Mouse (Mus musculus): Measurements from ENCODE around the gene Mrgprf.

Mrgprf gene

DNA sequence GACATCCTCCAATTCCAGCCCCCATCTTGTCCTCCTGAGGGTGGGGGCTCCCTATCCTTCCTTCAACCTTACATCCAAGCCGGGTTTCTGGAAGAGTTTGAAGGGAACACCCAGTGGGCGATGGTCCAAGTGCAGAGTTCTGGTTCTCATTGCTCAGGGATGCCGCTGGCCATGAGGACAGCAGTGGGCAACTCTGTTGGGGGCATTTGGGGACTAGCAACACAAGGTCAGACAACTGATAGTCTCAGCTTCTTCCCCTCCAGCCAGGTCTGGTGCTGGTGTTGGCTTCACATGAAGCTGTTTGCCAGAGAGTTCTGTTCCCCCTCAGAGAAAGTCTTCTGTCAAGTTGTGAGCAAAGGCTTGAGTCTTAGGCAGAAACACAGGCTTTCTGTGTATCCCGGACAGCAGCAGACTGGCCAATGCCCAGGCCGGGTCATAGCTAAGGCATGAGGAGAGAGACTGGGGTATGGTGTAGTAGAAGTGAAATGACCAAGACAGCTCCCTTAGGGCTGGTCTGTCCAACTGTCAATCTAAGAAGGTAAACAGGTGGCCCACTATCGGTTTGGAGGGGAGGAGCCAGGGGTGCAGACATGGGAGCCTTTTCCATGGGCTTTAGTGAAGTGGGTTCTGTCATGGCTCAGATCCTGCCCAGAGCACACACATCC lies 845 bp downstream of the Mrgprf start:
- peak in 1 of 2 experiments; percentile 32 for DNase-seq

DNA sequence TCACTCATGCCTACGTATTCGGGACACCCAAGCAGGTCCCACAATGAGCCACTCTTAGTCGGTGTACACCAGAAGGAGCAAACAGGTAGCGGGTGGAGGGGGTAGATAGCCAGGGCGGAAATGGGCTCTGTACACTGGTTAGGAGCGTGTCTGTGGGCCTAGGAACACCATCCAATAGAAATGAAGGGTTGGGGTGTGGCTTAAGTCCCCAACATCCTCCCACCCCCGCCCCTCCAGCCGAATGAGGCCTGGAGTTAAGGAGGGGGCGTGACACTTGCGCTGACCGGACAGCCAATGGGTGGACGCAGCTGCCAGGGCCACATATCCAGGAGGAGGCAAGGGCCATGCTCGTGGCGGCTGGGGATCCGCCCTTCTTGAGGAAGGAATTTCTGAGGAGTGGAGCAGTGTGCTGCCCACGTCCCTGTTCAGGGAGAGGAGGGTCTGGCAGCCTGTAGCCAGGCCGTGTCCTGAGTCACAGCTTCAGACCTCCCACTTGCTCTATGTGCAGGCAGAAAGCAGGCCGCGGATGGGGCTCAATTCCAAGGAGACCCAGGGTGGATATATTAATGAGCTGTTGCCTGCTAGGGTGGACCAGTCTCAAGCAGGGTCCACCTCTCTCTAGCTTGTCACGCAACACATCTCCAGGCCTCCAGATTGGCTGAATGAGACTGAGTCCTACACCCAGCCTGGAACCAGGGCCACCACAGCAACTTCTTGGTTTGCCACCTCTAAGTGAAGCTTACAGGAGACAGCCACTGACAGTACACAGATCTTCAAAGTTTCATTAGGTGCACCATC lies 2.1 kb downstream of the Mrgprf start:
- DNase-seq: peak; percentile 85 to 94

DNA sequence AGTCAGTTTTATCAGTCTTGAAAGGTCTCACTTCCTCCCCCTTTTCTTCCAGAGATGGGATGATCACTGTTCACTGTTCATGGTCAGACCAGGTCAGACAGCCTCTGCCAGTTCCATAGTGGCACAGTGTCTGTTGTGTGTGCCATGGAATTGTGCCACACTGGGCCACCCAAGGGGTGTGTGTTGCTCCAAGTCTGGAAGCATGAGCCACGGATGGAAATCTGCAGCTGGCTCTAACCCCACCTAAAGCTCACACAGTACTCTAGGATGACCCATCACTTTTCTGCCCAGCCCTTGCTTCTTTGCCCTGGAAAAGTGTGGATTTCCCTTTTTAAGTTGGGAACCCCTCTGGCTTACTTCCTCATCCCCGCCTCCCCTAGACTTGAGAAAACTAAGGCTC lies 3.5 kb downstream of the Mrgprf start:
- DNase-seq: no peak

DNA sequence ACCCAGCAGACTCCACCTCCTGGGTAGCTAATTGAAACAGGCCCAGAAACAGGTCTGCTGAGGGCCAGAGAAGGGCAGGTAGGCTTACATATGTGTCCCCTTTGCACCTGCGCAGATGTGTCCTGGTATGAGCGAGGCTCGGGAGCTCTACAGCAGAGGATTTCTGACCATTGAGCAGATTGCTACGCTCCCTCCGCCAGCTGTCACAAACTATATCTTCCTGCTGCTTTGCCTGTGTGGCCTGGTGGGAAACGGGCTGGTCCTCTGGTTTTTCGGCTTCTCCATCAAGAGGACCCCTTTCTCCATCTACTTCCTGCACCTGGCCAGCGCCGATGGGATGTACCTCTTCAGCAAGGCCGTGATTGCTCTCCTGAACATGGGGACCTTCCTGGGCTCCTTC lies 7.0 kb downstream of the Mrgprf start:
- no peak for DNase-seq

DNA sequence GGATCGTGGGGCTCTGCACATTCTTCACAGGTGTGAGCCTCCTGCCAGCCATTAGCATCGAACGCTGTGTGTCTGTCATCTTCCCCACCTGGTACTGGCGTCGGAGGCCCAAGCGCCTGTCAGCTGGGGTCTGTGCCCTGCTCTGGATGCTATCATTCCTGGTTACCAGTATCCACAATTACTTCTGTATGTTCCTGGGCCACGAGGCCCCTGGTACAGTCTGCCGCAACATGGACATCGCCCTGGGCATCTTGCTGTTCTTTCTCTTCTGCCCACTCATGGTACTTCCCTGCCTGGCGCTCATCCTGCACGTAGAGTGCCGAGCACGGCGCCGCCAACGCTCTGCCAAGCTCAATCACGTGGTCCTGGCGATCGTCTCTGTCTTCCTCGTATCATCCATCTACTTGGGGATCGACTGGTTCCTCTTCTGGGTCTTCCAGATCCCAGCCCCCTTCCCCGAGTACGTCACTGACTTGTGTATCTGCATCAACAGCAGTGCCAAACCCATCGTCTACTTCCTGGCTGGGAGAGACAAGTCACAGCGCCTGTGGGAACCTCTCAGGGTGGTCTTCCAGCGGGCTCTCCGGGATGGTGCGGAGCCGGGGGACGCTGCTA lies 7.5 kb downstream of the Mrgprf start:
- no peak for DNase-seq

DNA sequence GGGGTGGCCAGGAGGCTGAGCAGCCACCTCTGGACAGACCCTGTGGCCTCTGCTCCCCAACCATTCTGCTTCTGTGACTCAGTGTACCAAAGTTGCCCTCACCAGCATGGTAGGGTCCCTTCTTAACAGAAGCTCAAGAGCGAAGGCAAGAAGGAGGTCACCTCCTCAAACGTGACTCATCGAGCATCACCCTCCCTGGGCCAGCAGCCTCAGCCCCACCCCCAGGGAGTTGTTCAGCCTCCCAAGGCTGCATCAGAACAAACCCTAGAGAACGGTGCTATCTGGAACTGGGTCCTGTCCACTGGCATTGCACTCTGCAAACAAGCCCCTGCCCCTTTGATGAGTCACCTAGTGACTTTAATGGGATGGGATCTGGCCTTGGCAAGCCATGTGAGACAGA lies 8.2 kb downstream of the Mrgprf start:
- DNase-seq: no peak

DNA sequence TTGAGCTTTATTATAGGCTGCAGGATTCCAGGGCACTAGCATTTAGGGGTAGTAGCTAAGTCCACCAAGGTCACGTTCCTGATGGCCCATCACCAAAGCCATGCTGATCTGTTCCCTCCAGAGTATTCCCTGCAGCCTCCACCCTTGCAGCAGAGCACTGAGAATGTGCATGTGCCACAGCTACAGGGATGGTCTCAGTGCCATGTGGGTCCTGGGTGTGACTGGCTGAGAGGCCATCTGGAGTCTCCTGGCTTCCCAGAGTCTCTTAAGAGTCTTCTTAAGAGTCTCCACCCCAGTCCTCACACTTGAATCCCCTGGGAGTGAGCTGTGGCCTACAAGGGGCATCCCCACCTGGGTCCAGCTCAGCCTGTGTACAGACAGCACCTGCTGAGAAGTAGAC lies 9.2 kb downstream of the Mrgprf start:
- no peak for DNase-seq

DNA sequence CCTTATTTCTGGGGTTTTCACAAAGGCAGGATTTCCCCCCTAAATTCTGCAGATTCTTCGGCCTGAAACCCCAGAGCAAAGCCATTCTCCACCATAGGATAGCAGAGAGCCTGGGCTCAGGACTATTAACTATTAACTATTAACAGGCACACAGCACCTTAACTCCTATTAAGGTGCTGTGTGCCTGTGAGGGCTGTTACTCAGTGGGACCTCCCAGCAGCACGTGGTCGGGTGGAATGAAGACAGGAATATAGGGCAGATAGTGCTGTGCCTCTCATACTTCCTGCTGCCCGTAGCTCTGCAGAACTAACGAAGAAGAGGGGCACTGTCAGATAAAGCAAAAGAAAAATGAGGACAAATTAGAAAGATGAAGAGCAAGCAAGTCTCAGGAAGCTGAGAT lies 9.9 kb downstream of the Mrgprf start:
- DNase-seq: no peak

DNA sequence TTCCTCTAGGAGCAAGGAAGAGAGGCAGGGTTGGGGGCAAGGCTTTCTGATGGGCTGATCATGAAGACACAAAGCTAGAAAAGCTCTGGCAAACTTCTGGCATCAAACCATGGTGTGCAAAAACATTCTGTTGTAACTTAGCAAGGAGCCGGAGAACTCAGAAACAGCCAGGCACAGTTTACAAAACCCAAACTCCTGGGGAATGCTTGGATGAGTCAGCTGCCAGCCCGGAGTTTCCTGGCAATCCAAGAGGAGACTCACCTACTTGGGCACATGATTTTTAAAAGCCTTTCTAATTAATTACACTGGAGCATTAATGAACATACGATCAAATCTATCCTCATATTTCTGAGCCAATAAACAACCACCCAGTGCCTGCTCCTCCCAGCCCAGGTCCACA lies 11.5 kb downstream of the Mrgprf start:
- no peak for DNase-seq

DNA sequence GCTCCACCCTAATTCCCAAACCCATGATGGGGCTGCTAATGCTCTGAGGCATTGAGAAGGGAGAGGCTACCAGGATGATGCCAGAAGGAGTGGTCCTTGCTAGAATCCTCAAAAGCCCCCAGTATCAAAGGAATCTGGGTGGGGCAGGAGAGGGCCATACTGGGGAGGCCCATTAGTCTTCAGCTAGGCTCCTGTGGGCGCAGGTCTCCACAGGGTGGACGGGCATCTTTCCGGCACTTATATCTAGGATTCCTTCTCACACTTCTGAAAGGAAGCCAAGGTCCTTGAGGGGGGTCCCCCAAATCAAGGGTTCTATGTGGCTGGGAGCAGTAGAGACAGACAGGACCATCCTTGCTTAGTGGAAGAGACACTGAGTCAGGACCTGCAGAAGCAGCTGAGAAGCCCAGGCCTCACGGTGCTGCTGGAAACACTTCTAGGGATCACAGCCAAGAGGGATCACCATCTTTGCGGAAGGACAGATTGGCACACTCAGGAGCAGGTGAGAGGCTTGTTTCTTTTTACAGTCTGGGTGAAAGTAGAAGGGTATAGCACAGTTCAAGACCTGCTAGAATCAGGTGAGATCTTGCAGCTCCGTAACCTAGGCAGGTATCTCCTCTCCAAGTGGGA lies 14.3 kb downstream of the Mrgprf start, which contains the start of gene Mrgprd:
Mrgprd (plus strand) TSS at position 51 of the 627 bp plus-strand sequence.
- no peak for DNase-seq

DNA sequence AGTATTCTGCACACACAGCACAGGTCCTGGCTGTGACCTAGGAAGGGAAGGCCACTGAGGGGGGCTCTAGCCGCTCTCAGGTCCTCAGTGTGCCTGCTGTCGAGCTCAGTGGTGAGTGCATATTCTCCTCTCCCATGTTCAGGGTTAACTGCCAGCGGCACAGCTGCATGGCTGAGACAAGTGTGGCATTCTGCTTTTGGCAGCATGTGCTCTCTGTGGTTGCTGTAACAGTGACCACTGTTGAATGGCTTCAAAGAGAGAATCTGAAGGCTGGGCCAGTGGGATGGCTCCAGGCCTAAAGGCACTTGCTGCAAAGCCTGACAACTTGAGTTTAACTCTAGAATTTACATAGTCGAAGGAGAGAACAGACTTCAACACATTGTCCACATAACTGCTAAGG lies 16.9 kb downstream of the Mrgprf start:
- DNase-seq: no peak

DNA sequence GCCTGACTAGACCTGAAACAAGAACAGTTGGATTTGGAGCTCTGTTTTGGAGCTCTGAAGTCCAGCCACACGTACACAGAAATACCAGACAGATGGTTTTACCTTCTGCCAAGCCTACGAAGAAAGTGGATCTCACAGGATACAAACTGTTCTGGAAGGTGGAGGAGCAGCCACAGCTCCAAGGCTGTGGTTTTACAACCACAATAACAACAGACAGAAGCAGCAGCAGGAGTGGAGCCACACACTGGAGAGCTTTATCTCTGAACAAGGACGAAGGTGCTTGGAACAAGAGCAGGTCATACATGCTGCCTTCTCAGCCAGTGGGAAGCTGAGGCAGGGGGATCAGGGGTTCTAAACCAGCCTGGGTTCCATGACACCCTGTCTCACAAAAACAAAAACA lies 18.9 kb downstream of the Mrgprf start:
- DNase-seq: no peak

DNA sequence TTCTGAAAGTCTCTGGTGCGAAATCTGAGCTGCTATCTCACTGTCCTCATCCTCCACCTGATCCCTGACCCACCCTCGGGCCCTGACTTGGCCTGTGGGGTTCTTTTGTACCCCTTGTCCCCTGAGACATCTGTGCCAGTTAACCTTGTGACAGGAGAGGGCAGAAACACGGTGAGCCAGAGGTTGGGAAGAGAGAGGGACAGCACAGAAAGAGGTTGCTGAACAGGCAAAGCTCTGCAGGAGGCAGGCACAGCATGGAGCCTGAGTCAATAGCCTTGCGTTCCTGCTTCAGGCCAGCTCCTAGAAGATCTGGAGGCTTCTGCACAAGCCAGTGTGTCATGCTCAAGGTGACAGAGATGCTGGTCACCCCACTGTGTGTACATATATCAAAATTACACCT lies 23.0 kb downstream of the Mrgprf start:
- no peak for DNase-seq

DNA sequence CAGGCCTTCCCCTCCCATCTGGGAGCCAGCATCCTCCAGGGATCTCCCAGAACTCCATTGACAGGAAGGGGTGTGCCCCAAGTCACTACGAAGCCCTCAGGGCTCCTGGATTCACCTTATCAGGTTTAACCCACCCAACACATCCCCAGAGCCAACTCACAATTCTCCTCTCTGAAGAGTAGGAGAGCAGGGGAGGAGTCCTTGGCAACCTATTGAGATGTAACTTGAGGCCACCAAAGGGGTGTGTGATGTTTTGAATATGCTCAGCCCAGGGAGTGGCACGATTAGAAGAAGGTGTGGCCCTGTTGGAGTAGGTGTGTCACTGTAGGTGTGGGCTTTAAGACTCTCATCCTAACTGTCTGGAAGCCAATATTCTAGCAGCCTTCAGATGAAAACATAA lies 25.1 kb downstream of the Mrgprf start:
- no peak for DNase-seq

DNA sequence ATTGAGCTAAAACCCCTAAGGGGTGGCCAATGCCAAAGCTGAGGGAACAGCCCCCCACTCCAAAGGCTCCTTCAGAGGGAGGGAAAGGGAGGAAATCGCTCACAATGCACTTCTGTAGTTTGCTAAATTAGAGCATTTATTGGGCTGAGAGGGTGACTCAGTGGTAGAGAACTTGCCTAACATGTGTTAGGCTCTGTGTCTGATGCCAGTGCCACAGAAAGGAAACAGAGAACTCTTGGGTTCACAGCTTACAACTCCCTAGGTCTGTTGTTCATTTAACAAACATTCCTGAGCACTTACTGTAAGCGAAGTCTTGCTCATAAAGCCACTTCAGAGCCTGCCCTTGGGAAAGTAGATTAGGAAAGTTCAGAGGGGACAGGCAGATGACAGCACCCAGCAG lies 29.4 kb downstream of the Mrgprf start:
- DNase-seq: no peak

DNA sequence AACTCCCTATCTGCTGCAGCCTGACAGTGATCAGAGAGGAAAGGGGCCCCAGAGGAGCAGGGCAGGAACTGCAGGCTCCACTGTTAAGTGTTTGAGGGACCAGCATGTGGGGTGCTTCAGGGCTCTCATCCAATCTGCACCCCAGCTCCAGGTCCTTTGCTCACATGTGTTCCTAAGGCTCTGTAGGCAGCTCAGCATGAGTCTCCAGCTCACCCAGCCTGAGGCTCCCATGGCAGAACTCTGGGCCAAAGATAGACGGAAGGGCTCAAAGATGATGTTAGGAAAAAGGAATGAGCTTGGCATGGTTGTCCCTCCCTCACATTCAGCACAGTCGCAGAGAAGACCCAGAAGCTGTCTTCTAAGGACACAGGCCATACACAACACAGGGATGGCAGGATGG lies 30.0 kb downstream of the Mrgprf start:
- no peak for DNase-seq

DNA sequence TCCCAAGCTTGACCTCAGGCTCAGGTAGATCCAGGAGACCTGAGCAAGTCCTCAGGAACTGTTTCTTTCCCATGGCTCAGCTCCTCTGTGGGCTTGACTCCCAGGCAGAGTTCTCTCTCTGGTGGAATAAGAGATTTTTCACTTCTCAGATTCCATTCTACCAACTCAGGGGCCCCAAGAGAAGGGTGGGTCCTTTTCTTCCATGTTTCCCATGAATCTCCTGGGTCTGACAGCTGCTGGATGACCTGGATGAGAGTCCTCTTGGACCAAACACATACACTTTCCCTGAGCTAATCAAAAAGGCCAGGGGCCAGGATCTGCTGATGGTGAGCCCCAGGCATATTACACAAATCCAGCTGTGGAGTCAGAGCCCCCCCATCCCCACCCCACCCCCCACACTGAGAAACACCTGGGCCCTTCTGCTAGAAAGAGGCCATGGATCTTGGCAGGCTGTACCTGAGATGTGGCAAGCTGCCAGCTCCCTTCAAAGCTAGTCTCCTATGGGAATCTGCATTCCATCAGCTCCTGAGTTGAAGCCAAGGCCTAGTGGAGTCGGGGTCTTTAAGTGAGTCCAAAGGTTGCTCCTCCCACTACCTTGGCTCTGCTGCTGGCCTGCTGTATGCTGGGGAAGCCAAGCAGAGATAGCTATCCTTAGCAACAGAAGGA lies 31.9 kb downstream of the Mrgprf start:
- peak in 1 of 2 experiments; percentile 42 for DNase-seq

DNA sequence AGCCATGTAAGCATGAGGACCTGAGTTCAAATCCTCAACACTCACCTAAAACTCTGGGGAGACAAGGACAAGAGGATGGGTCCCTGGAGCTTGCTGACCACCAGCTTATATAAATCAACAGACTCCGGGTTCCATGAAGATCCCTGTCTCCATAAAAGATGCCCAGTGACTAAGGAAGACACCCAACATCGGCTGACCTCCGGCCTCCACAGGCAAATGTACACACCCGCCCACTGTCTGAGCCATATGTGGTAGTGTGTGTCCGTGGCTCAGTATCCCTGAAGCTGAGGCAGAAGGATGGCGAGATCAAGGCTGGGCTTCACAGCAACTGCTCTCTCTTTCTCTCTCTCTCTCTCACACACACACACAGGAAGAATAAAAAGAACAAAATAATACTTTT lies 33.3 kb downstream of the Mrgprf start:
- DNase-seq: no peak

DNA sequence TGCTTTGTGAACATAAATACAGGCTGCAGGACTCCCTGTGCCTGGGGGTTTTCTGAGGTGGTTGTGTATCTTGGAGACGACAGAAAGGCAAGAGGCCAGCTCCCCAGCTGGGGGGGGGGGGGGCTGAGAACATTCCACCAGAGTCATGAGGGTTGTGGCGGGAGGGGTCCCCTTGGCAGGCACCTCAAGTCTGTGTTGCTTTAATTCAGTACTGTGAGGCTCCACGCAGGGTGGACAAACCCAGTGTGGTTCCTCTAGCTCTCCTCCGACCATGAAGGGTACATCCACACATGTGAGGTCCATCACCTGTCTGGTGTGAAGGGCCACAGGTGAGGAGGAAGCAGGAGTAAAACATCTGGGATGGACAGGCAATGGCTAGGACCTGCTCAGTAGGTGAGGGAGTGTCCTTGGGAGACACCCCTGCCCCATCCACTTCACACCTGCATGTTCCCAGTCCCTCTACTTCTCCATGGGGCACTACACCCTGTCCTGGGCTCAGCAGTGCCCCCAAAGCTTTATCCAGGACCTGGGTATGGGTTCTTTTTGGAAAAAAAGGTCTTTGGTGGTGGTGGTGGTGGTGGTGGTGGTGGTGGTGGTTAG lies 33.9 kb downstream of the Mrgprf start:
- no peak for DNase-seq

DNA sequence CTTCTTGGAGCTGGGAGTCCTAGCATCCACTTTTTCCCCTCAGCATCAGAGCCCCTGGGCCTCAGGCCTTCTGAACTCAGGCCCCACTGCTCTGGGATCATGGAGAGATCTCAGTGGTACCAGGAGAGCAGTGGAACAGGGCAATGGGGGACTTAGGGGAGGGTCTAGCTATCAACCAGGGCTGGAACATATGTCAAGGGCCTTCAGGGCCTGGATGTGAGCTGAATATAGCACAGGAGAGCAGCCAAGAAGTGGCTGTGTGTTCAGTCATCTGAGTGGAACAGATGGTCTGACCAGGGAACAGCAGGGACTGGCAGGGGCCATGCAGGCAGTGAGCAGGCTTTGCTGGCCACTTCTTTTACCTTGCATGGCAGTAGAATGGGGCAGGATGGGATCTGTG lies 34.6 kb downstream of the Mrgprf start:
- DNase-seq: no peak

DNA sequence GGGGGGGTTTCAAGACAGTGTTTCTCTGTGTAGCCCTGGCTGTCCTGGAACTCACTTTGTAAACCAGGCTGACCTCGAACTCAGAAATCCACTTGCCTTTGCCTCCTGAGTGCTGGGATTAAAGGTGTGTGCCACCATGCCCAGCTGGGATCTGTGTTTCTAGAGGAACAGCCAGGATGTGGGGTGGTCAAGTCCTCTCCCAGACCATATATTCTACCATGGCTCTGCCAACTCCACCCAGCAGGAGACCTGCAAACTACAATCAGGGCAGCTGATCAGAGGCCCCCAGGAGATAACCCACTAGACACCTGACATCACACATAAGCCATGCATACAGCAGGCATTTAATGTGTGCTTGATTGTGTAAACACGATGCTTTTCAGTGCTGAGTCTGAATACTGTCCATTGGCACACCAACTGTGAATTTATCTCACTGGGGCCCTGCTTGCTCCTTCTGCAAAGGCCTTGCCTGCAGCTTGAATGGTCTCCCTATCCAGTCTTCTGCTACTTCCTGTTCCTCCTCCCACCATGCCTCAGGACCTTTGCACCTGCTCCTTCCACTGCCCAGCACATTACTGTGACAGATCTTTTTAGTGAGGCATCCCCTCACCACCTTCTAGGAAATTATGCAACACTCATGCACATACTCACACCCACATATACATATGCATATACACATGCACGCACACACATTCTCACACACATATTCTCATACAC lies 35.1 kb downstream of the Mrgprf start:
- no peak for DNase-seq

DNA sequence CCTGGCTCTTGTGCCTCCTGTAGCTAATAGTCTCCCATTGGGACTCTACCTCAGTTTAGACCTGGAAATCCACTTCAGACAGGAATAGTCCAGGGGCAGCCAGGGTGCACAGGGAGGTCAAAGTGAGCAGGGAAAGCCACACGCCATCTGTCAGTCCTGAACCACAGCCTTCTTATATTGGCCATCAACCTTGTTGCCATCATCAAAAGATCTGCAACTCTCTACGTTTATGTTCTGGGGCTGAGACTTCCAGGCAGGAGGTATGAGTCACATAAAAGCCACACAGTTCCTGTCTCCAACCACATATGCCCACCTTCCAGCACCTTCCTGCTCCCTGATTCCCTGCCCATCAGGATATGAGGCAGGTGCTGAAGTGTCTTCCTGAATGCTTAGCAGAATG lies 37.3 kb downstream of the Mrgprf start:
- DNase-seq: no peak
